Mouse (Mus musculus): ENCODE results near the gene Gm49325. TPM values are rescaled to one million over a fixed set of nuclear protein-coding genes. Genes with fewer than 3 reads are reported as not detected.
A peak's percentile ranks its signal among the peaks of the same experiment; 100 is the strongest.

Gm49325 gene
- polyA plus RNA-seq, 1 experiment, result 53.4 TPM

DNA sequence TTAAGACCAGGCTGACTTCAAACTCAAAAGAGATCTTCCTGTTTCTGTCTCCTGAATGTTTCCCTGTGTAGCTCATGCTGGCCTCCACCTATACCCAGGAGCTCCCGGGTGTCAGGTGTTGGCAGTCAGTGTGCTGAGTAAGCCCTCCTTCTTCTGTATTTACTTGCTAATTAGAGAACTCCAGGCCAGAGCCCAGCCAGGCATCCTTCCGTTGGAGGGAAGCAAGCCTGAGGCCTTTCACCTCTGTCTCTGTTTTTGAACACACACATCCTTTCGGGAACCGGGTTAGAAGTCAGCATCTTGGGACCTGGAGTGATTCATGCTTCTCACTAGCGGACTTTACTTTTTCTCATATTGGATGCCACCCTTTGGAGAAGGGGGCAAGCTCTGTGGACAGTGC is 1.4 kb downstream of the Gm49325 start:
- TF ChIP-seq CTCF (IDR thresholded peaks at IDR 0.05; ENCODE audit: borderline replicate concordance, insufficient read depth, low read length) (no peak), POLR2A (IDR thresholded peaks at IDR 0.05; ENCODE audit: low read depth, low read length) (no peak)
- Histone ChIP-seq H3K27ac (ENCODE audit: insufficient read depth, low read length) (no peak overlapping the region), H3K4me1 (ENCODE audit: control insufficient read depth, insufficient read depth, low read length) (0 out of 2 replicates have a peak, but pooled peaks cover 2% of the 10 kb centered on the region), H3K4me3 (ENCODE audit: insufficient read depth, low read length) (peak overlapping the region; percentile 62; the same call in 1 of the 2 replicates)

DNA sequence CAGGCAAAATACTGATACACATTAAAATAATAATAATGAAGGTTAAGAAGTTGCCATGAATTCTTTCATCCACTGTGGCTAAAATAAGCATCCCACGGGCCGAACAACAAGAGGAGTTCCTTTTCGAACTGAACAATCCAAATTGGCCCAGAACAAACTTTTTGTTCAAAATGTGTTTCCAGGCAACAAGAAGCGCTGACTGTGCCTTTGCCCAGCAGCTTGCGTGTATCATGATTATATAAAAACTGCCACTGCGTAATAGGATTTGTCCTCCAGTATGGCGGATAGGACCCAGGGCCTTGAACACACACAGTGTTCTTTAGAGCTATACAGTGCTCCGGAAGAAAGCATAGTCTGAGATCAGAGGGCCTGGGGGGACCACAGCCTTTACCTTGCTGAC is 2.6 kb downstream of the Gm49325 start:
- no peak overlapping the region for H3K4me3 ChIP-seq (ENCODE audit: insufficient read depth, low read length)
- no peak for TF ChIP-seq CTCF (IDR thresholded peaks at IDR 0.05; ENCODE audit: borderline replicate concordance, insufficient read depth, low read length)
- no peak for TF ChIP-seq POLR2A (IDR thresholded peaks at IDR 0.05; ENCODE audit: low read depth, low read length)

DNA sequence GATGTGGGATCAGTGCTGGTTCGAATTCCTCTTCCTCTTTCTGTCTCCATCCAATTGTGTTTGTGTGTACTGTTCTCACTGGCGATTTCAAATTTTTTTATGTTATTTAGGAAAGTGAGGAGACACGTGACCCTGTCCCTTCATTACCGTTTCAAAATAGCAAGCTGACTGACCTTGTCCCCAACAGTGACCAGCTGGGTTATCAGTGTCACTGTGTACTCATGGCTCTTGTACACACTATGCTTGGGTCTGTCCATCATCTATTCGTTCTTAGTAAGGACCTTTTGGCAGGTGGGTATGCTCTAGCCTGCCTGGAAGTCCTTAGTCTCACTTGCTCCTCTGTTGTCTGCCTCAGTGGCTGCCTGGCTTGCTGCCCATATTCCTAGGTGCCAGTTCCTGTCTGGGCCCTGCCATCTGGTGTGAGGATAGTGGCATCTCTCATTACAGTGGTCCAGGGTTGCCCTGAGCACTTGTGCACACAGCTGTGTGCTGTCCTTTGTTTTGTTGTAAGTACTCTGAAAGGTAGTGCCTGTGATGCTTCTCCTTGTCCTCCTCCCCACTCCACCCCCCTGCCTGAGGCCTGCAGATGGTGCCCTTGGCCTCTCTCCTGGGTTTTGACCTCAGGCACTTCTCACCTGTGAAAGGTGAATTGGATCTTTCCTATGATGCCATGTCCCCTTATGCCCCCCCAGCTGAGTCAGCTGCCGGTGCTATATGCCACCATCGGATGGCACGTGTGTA is 4.4 kb downstream of the Gm49325 start:
- Histone ChIP-seq H3K4me3 (ENCODE audit: insufficient read depth, low read length) (no peak overlapping the region), H3K4me1 (ENCODE audit: control insufficient read depth, insufficient read depth, low read length) (0 out of 2 replicates have a peak, but pooled peaks cover 2% of the 10 kb centered on the region), H3K27ac (ENCODE audit: insufficient read depth, low read length) (no peak overlapping the region)
- TF ChIP-seq POLR2A (IDR thresholded peaks at IDR 0.05; ENCODE audit: low read depth, low read length) (no peak), CTCF (IDR thresholded peaks at IDR 0.05; ENCODE audit: borderline replicate concordance, insufficient read depth, low read length) (no peak)

More for the DNA sequence above, 2.6 kb downstream of the Gm49325 start:
- Histone ChIP-seq H3K27ac (ENCODE audit: insufficient read depth, low read length) (no peak overlapping the region), H3K4me1 (ENCODE audit: control insufficient read depth, insufficient read depth, low read length) (0 out of 2 replicates have a peak, but pooled peaks cover 2% of the 10 kb centered on the region)

DNA sequence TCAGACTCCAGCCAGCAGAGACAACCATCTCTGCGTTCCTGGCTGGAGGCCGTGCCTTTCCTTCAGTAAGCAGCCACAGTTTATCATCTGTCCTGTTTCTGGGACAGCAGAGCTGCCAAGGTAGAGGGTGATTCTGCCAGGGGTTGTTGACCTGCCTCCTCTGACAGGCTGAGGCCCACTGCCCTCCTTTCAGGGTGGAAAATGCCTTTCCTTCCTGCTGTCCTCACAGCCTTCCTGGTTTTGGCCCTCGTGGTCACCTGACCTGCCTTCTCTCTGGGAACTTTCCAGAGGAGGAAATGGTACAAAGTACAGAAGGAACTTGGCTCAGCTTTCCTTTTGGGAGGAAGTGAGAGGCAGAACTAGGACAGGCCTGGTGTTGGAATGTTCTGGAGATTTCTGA is 7.4 kb downstream of the Gm49325 start:
- H3K4me3 ChIP-seq (ENCODE audit: insufficient read depth, low read length), result no peak overlapping the region
- 0 out of 2 replicates have a peak, but pooled peaks cover 2% of the 10 kb centered on the region for H3K4me1 ChIP-seq (ENCODE audit: control insufficient read depth, insufficient read depth, low read length)
- TF ChIP-seq CTCF (IDR thresholded peaks at IDR 0.05; ENCODE audit: borderline replicate concordance, insufficient read depth, low read length) (no peak), POLR2A (IDR thresholded peaks at IDR 0.05; ENCODE audit: low read depth, low read length) (no peak)
- H3K27ac ChIP-seq (ENCODE audit: insufficient read depth, low read length), result no peak overlapping the region

DNA sequence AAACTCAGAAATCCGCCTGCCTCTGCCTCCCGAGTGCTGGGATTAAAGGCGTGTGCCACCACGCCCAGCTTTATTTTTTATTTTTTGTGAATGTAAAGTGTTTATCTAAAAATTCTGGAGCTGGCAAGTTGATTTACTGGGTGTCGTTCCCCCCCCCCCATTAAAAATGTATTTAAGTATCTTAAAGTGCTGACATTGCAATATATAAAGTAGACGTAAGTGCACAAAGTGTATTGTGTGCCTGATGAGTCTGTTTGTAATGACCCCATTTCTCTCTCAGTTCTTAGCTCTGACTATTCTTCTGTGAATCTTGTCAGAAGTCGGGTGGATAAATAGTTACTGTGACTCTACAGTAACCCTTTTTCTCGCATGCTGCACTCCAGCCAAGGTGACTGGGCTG is 9.7 kb downstream of the Gm49325 start:
- TF ChIP-seq CTCF (IDR thresholded peaks at IDR 0.05; ENCODE audit: borderline replicate concordance, insufficient read depth, low read length), result no peak
- no peak for TF ChIP-seq POLR2A (IDR thresholded peaks at IDR 0.05; ENCODE audit: low read depth, low read length)

DNA sequence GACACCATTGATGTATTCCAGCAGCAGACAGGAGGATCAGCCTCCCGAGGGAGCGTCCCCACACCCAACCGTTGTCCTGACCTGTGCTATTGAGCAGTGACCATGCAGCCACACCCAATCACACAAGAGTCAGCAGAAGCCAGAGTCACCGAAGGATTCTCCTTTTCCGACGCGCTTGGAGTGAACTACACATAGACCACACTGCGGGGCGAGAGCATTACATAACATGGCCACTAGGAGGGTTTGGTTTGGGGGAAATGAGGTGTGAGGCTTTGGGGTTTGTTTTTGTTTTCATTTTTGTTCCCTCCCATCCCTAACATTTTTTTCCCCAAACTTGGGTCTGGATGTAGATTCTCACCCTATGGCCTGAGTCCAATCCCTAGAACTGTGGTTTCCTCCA is 10.2 kb downstream of the Gm49325 start:
- TF ChIP-seq POLR2A (IDR thresholded peaks at IDR 0.05; ENCODE audit: low read depth, low read length), result no peak
- TF ChIP-seq CTCF (IDR thresholded peaks at IDR 0.05; ENCODE audit: borderline replicate concordance, insufficient read depth, low read length), result no peak
- Histone ChIP-seq H3K4me1 (ENCODE audit: control insufficient read depth, insufficient read depth, low read length) (0 out of 2 replicates have a peak, but pooled peaks cover 2% of the 10 kb centered on the region), H3K4me3 (ENCODE audit: insufficient read depth, low read length) (no peak overlapping the region)

More for the DNA sequence above, 9.7 kb downstream of the Gm49325 start:
- no peak overlapping the region for H3K27ac ChIP-seq (ENCODE audit: insufficient read depth, low read length)
- 0 out of 2 replicates have a peak, but pooled peaks cover 2% of the 10 kb centered on the region for H3K4me1 ChIP-seq (ENCODE audit: control insufficient read depth, insufficient read depth, low read length)
- no peak overlapping the region for H3K4me3 ChIP-seq (ENCODE audit: insufficient read depth, low read length)

DNA sequence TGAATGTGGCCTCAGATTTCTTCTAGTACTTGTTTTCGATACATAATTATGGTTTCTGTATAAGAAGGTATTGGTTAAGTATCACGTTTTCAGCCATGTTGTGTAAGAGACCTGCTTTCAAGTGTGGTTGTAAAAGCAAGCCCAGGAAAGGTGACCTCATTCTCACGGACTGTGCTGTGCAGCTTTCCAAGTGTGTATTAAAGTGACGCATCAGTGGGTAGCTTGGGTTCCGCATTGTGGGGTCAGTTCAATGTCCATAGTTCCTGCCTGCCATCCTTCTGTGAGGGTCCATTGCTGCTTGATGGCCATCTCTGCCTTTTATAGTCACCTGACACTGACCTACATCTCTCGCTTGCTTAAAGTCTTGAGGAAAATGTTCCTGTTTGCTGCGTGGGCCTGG is 10.9 kb downstream of the Gm49325 start:
- Histone ChIP-seq H3K4me3 (ENCODE audit: insufficient read depth, low read length) (no peak overlapping the region), H3K4me1 (ENCODE audit: control insufficient read depth, insufficient read depth, low read length) (no peaks in the 10 kb centered on the region), H3K27ac (ENCODE audit: insufficient read depth, low read length) (no peak overlapping the region)
- TF ChIP-seq POLR2A (IDR thresholded peaks at IDR 0.05; ENCODE audit: low read depth, low read length) (no peak), CTCF (IDR thresholded peaks at IDR 0.05; ENCODE audit: borderline replicate concordance, insufficient read depth, low read length) (no peak)

More for the DNA sequence above, 10.2 kb downstream of the Gm49325 start:
- H3K27ac ChIP-seq (ENCODE audit: insufficient read depth, low read length), result no peak overlapping the region

DNA sequence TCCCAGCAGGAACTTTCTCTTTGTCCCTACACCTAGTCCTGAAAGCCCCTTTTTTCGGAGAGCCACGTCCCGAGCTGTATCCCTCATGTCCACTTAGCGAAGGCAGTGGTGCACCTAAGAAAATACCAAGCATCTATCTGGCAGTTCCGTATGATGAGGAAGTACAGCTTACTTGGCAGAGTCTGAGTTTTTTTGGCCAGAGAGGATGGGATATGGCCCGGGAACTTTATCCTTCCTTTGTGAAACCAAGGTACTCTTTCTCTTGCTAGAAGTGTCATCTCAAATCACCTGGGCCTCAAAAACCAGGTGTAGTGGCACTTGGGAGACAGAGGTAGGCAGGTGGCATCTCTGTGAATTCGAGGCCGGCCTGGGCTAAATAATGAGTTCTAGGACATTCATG is 15.5 kb downstream of the Gm49325 start:
- H3K4me3 ChIP-seq (ENCODE audit: insufficient read depth, low read length), result no peak overlapping the region
- TF ChIP-seq CTCF (IDR thresholded peaks at IDR 0.05; ENCODE audit: borderline replicate concordance, insufficient read depth, low read length), result no peak
- no peak for TF ChIP-seq POLR2A (IDR thresholded peaks at IDR 0.05; ENCODE audit: low read depth, low read length)
- H3K27ac ChIP-seq (ENCODE audit: insufficient read depth, low read length), result peak overlapping the region; percentile 74
- H3K4me1 ChIP-seq (ENCODE audit: control insufficient read depth, insufficient read depth, low read length), result peaks cover 20% of the 10 kb centered on the region

DNA sequence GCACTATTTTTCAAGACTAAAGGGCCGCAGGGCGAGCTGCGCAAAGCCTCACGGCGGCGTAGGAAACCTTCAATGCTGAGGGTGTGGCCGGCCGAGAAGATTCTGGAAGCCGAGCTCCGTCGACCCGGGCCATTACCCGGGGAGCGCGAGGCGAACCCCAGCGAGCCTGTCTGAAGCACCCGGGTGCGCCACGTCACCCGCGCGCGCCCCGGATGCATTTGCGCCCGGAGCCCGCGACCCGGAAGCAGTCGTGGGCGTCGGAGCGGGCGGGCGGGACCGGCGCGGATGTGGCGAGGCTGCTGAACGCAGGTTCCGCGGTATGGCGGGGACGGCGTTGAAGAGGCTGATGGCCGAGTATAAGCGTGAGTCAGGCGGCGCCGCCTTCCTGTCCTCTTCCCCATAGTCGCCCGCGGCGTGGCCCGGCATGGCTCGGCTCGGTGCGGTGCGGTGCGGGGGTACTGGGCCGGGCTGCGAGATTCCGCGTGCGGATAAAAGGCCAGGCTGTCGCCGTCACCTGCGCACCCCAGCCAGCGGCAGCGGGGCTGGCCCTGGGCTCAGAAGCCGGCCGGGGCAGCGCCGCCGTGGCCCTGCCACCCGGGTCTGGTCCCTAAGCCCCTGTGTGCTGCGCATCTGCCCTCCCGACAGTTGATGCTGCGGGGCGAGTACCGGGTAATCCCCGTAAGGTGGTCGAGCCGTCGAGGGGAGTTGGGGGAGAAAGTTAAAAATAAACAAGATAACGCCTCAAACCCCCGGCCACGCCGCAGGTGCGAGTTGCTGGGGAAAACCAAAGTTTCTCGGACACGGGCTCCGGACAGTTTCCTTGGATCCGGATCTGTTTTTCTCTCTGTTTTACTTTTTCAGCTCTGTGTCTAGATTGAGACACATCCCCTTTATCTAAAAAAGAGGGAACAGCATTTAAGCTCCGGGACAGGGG is 16.3 kb downstream of the Gm49325 start, which contains the start of gene Ube2g2:
TSS of gene Ube2g2 (plus strand) at position 221 of the 934 bp plus-strand sequence.
- H3K27ac ChIP-seq (ENCODE audit: insufficient read depth, low read length), result peak within 1 kb of the TSS; percentile 81
- TF ChIP-seq POLR2A (IDR thresholded peaks at IDR 0.05; ENCODE audit: low read depth, low read length), result peak; percentile 78
- TF ChIP-seq CTCF (IDR thresholded peaks at IDR 0.05; ENCODE audit: borderline replicate concordance, insufficient read depth, low read length), result no peak
- H3K4me1 ChIP-seq (ENCODE audit: control insufficient read depth, insufficient read depth, low read length), result peaks cover 24% of the 10 kb centered on the region
- H3K4me3 ChIP-seq (ENCODE audit: insufficient read depth, low read length), result peak within 1 kb of the TSS; percentile 99
